Mouse (Mus musculus): Measurements from ENCODE around the gene Ramp1. TPM values are rescaled to one million over a fixed set of nuclear protein-coding genes. Genes with fewer than 3 reads are reported as not detected.

The Ramp1 gene
- 73.4 and 75.5 TPM in 2 replicates for polyA plus RNA-seq (2015; fragmentation: Nextera tagmentation; extraction: Ambion mirVana)

GRCm38 (mm10) chr1:91179533-91180173 is at the start of gene Ramp1:
Gene Ramp1 (plus strand): TSS chr1:91179822.

GRCm38 (mm10) chr1:91144813-91145212 is 34.8 kb upstream of the Ramp1 start, which contains the start of gene Rbm44:
Gene Rbm44 (plus strand): TSS chr1:91145089.

GRCm38 (mm10) chr1:91249564-91250414 is 70.2 kb downstream of the Ramp1 start, which contains the start of gene Ube2f:
Gene Ube2f (plus strand): TSS chr1:91250304.

Other genes with a start within 250 kb of the Ramp1 start
- not detected in 2 replicates for gene Prlh, start 226.7 kb upstream of the Ramp1 start, polyA plus RNA-seq (2015; fragmentation: Nextera tagmentation; extraction: Ambion mirVana)
- not detected in 2 replicates for gene Rab17, start 210.2 kb upstream of the Ramp1 start, polyA plus RNA-seq (2015; fragmentation: Nextera tagmentation; extraction: Ambion mirVana)
- 40.2 and 42.4 TPM in 2 replicates for gene Lrrfip1, start 181.1 kb upstream of the Ramp1 start, polyA plus RNA-seq (2015; fragmentation: Nextera tagmentation; extraction: Ambion mirVana)
- gene Rbm44, start 34.7 kb upstream of the Ramp1 start, polyA plus RNA-seq (2015; fragmentation: Nextera tagmentation; extraction: Ambion mirVana), result 0.08 and 0.28 TPM in 2 replicates
- 53.9 and 56.3 TPM in 2 replicates for gene Ube2f, start 70.5 kb downstream of the Ramp1 start, polyA plus RNA-seq (2015; fragmentation: Nextera tagmentation; extraction: Ambion mirVana)
- gene Scly, start 118.5 kb downstream of the Ramp1 start, polyA plus RNA-seq (2015; fragmentation: Nextera tagmentation; extraction: Ambion mirVana), result 9.2 and 10.1 TPM in 2 replicates
- 0.08 and 0.15 TPM in 2 replicates for gene Espnl, start 142.3 kb downstream of the Ramp1 start, polyA plus RNA-seq (2015; fragmentation: Nextera tagmentation; extraction: Ambion mirVana)
- gene Klhl30, start 171.2 kb downstream of the Ramp1 start, polyA plus RNA-seq (2015; fragmentation: Nextera tagmentation; extraction: Ambion mirVana), result 0.23 and 0.32 TPM in 2 replicates
- 0.14 and 0.27 TPM in 2 replicates for gene Erfe, start 186.6 kb downstream of the Ramp1 start, polyA plus RNA-seq (2015; fragmentation: Nextera tagmentation; extraction: Ambion mirVana)
- gene Ilkap, start 219.0 kb downstream of the Ramp1 start, polyA plus RNA-seq (2015; fragmentation: Nextera tagmentation; extraction: Ambion mirVana), result 98.9 and 113 TPM in 2 replicates
- gene Hes6, start 234.2 kb downstream of the Ramp1 start, polyA plus RNA-seq (2015; fragmentation: Nextera tagmentation; extraction: Ambion mirVana), result 82.5 and 87.6 TPM in 2 replicates